Mouse (Mus musculus): ENCODE data around the gene Mfsd14a. TPM values are rescaled to one million over a fixed set of nuclear protein-coding genes. Genes with fewer than 3 reads are reported as not detected.
"Not testable (repeated sequence)": the region's sequence is repeated elsewhere in the genome, so short reads cannot be mapped to it uniquely, and the experiment has no call there.

Mfsd14a gene
- total RNA-seq (2021) = 10 to 100 TPM; 15.9 to 18.4 TPM
- long read RNA-seq, experiment 1, transcript Mfsd14a-201 (12 exons, 2,782 nt) = major isoform, 35 of 37 reads
- long read RNA-seq, experiment 1, partial matches to known transcripts = 0 of 37 reads
- long read RNA-seq, experiment 1, other reads (novel, unspliced or antisense) = 1 of 37 reads
- long read RNA-seq, experiment 2, transcript Mfsd14a-201 (12 exons, 2,782 nt) = major isoform, 18 of 21 reads
- long read RNA-seq, experiment 2, partial matches to known transcripts = 0 of 21 reads
- long read RNA-seq, experiment 2, other reads (novel, unspliced or antisense) = 3 of 21 reads

GRCm38 (mm10) chr3:116662463-116662863 lies at the start of gene Mfsd14a:
Gene Mfsd14a, minus strand, starts transcription at chr3:116662677.
- peak; percentile 99 to 100 for DNase-seq

- DNase-seq = peak; percentile 83 to 88
These were observed 49.4 kb upstream of the Mfsd14a start for GRCm38 (mm10) chr3:116711624-116712435.

GRCm38 (mm10) chr3:116710941-116711340 lies 48.5 kb upstream of the Mfsd14a start:
- DNase-seq = no peak

- no peak for DNase-seq
These were observed 43.2 kb upstream of the Mfsd14a start for GRCm38 (mm10) chr3:116705637-116706204.

- DNase-seq = no peak
These were observed 41.4 kb upstream of the Mfsd14a start for GRCm38 (mm10) chr3:116703835-116704234.

- no peak for DNase-seq
These were observed 40.3 kb upstream of the Mfsd14a start for GRCm38 (mm10) chr3:116702647-116703272.

GRCm38 (mm10) chr3:116701601-116702000 lies 39.1 kb upstream of the Mfsd14a start:
- DNase-seq = no peak

- peak; percentile 13 to 22 for DNase-seq
These were observed 36.3 kb upstream of the Mfsd14a start for GRCm38 (mm10) chr3:116698786-116699185.

GRCm38 (mm10) chr3:116695666-116695985 lies 33.1 kb upstream of the Mfsd14a start:
- no peak for DNase-seq

- DNase-seq = no peak
These were observed 32.6 kb upstream of the Mfsd14a start for GRCm38 (mm10) chr3:116694955-116695665.

GRCm38 (mm10) chr3:116694312-116694711 lies 31.8 kb upstream of the Mfsd14a start:
- no peak for DNase-seq

GRCm38 (mm10) chr3:116681160-116681559 lies 18.7 kb upstream of the Mfsd14a start, which contains the start of gene Gm43191:
Gene Gm43191, minus strand, starts transcription at chr3:116681260.
- no peak for DNase-seq

- DNase-seq = not testable (repeated sequence)
These were observed 1.8 kb upstream of the Mfsd14a start for GRCm38 (mm10) chr3:116664281-116664680.

- peak in 1 of 2 experiments; percentile 49 for DNase-seq
These were observed 535 bp downstream of the Mfsd14a start for GRCm38 (mm10) chr3:116661870-116662414.

GRCm38 (mm10) chr3:116661288-116661869 lies 1.1 kb downstream of the Mfsd14a start:
- DNase-seq = no peak

GRCm38 (mm10) chr3:116659856-116660430 lies 2.5 kb downstream of the Mfsd14a start:
- no peak for DNase-seq

- no peak for DNase-seq
These were observed 3.4 kb downstream of the Mfsd14a start for GRCm38 (mm10) chr3:116658928-116659565.

GRCm38 (mm10) chr3:116656184-116656965 lies 6.1 kb downstream of the Mfsd14a start:
- DNase-seq = no peak

- not testable (repeated sequence) for DNase-seq
These were observed 8.4 kb downstream of the Mfsd14a start for GRCm38 (mm10) chr3:116654051-116654450.

All from heart, adult 18-20 months (tissue).